Mouse (Mus musculus) layer of hippocampus, postnatal 25 days (tissue): ENCODE measurements around the gene Kcnq5. TPM values are rescaled to one million over a fixed set of nuclear protein-coding genes. Genes with fewer than 3 reads are reported as not detected.
"Not testable (repeated sequence)": the region's sequence is repeated elsewhere in the genome, so short reads cannot be mapped to it uniquely, and the experiment has no call there.

Experiments used
- DNase-seq, 2 experiments: peaks; one replicate each; pipeline ENCODE4 v3.0.0; 2022; ENCODE audit warnings: mixed read lengths in 2 of 2, low spot score in 1 of 2; ENCODE audit errors: extremely low spot score in 1 of 2
- total RNA-seq, 2 experiments: library from RNA; stranded (reverse); gene quantifications; 2 replicates each; pipeline ENCODE4 v1.2.3; 2021

Kcnq5 gene
- total RNA-seq, 2 experiments from 2014 or later = 56.7 to 57.3 TPM

DNA sequence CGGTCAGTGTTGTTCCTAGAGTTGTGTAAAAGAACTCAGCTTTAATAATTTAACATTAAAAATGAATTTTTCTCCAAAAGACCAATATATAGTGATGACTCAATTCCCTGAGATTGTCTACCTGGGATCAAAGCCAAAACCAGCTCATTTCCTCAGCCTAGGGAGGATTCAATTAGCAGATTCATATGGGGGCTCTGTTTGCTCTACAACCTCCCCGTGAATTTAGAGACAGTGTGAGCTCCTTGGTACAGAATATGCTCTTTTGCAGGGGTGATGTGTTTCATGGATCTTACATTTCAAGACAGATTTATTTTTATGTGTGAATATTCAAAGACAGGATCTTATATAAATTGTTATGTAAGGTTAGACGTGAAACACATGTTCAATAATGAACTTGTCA is 284.9 kb downstream of the Kcnq5 start:
- no peak for DNase-seq

DNA sequence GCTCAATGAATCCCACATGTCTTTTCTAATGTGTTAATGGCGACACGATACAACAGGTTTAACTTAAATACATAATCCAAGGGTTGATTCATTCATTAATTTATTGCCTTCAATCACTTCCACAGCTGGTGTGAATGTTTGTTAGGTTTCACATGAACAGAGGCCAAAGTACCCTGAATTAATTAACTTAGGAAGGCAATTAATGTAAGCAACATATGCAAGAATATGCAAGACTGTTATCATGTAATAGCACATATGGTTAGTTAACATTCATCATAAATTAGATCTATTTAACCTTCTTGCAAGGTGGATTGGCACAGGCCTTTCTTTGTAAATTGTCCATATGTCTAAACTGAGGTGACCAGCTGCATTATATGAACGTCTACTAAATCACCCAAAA is 300.9 kb downstream of the Kcnq5 start:
- DNase-seq = no peak

DNA sequence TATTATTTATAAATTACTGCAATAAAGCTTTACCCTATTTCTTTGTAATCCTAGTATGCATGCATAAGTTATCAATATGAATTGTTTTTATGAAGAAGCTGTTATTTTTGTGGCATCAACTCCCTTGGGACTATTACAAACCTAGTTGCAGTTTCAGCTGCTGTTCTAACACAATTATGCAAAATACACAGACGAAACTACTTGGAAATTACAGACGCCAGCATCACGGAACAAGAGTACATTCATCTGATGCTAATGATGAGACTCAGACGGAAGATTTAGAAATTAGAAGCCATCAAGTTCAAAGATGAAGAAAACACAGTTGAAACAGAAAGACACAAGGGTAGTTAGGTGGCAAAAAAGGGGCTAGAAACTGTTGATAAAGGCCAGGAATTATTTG is 310.9 kb downstream of the Kcnq5 start:
- no peak for DNase-seq

DNA sequence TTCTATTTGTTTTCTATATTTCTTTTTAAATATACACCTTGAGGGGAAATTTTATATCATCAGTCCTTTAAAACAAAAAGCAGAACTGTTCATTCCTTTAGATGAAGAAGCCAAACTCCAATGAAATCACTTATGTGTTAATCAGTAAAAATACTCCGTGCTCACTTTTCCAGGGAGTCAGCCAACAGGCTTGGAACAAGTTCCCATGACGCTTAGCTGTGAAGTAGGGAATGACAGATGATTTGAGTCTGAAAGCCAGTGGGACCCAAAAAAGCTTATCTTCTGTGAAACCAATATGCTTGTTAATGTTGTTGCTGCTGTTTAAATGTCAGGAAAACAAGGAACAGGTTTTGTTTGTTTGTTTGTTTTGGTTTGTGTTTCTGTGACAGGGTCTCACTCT is 326.3 kb downstream of the Kcnq5 start:
- no peak for DNase-seq

DNA sequence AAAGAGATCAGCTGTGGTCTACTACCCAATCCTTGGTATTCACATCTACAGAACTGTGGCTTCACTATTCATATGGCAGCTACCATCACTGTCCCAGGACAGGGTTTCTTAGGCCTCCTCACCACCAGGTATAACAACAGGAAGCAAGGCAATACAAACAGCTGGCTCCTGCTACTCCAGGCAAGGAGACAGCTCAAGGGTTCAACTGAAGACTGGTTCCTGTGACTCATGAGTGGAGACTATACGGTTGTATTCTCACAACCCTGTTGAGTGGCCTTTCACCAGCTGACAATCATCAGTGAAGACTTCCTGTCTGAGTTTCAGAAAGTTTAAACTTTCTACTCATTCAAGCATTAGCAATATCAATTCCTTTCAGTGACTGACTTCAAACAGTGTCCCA is 327.7 kb downstream of the Kcnq5 start:
- no peak for DNase-seq

DNA sequence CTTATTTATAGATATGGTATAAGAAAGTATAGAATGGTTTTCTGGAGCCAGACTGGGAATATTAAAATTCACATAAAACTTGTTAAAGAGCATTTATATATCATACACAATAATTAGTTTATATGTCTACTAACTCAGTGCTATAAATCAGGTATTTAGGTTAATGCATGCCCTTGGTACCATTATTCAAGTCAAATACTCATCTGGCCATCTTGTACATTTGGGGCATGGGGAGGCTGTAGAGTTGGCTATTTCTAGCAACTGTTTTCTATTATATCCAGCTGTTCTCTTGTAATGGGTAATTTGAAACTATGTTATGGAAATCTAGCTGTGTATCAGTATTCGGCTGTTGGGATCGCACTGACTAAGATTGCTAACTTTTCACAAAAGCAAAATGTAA is 339.3 kb downstream of the Kcnq5 start:
- no peak for DNase-seq

DNA sequence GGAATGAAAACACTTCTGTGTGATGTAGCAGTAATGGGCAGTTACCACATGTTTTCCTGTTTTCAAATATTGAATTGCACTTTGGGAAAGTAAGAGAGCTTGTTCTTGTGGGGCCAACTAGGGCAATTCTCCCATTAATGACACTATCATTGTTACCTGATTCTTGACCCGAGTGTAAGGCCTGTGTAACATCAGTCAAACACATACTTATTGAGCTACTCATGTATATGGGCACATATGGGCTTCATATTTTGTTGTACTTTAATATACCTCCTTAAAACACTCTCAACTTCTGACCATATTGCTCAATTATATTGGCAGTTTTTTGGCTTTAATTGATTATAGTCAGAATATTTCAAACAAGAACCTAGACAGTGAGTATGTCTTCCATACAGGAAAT is 339.7 kb downstream of the Kcnq5 start:
- no peak for DNase-seq

DNA sequence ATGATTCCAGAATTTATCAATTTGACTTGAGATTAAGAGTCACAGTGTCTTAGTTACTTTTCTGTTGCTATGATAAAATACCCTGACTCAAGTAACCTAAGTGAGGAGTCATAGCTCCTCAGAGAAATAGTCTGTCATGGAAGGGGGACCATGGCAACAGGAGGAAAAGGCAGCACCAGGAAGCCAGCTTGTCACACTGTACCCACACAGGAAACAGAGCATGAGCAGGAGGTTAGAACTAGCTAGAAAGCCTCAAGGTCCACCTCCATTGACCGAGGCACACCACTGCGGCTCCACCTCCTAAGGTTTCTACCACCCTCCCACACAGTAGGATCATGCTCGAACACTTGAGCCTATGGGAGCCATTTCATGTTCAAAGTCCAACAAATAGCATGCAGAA is 343.0 kb downstream of the Kcnq5 start:
- DNase-seq = no peak

DNA sequence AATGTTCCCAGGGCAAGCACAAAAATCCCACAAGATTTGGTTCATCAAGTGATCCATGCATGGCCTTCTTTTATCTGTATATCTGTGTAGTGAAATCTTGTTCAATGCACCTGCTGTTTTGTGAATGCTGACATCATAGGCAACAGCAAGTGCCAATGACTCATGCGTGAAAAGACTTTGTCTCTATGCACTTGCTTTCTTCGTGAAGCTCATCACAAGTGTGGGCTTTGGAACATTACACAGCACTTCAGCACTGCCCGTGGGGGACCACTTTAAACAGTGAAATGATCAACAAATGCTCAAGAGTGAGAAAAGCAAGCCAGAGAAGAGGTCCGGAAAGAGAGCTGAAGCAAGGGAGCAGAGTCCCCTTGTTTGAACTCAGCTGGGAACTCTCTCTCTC is 345.1 kb downstream of the Kcnq5 start:
- DNase-seq = no peak

DNA sequence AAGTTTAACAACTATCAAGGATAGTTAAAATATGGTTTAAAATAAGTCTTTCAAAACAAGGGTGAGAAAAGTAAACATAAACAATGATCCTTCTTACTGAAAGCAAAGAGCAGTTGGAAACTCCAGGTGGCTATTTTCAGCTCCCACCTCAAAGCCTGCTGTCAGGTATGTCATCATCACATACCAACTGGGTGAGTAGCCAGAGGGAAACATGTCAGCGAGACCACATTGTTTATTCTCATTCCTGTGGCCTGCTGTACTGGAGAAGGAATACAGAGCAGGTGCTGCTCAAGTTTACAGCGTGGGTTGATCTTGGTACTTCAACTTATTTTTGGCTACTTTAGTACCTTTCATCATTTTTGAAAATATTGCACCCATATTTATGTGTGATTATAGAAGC is 347.8 kb downstream of the Kcnq5 start:
- DNase-seq = no peak

DNA sequence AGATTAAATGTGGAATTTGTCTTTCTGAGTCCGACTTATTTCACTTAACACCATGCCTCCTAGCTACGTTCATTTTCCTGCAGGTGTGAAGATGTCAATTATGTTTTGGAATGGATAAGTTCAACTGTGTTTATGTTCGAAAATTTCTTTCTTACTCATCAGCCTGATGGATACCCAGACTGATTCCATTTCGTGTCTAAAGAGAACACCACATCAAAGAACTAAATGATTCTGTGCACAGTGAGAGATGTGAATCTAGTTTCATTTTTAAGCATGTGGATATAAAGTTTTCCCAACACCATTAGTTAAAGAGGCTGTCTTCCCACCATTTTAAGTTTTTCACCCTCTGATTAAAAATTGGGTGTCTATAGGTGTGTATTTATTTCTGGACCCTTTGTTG is 357.7 kb downstream of the Kcnq5 start:
- no peak for DNase-seq

DNA sequence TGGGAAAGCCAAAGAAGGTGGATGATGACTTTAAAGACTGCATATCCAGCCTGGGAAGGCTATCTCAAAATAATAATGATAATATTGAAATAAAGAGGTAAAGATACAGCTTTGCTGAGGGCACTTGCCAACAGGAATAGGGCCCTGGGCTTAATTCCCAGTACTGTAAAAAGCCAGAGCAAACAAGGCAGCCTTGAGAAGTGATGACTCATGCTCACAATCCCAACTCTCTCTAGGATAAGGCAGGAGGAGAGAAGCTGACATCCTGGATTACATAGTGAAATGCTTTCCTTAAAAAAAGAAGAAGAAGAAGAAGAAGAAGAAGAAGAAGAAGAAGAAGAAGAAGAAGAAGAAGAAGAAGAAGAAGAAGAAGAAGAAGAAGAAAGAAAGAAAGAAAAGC is 359.2 kb downstream of the Kcnq5 start:
- no peak for DNase-seq

DNA sequence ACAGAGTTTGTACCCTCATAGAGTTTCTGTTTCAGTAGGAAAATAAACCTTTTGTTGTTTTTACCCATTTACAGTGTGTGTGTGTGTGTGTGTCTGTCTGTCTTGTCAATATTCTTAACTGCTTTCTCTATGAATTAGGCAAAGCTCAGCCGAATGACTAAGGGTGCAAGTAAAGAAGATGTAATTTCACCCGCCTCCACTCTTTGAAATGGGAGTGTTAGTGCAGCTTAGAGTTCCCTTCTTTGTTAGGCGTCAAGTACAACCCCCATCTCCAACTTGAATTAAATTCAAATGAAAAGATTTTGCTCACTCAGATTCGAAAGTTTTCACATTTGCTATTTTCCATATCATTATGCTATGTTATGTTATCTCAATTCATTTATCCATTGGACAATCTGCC is 361.1 kb downstream of the Kcnq5 start:
- no peak for DNase-seq

DNA sequence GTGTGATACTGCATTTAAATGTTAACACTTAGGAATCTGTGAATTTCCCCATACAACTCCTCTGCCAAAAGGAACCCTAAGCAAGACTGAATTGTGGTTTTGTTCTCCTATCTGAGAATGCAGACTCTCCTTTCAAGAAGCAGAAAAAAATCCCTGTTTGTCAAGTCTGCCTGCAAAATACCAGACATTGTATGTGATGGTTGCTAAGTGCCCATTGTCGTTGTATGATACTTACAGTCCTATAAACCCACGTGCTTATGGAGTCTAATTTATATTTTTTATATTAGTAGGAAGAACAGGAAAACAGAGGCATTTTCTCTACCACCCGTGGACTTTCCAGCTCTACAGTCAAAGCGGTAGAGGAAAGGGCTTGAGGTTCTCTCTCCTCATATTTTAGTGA is 367.9 kb downstream of the Kcnq5 start:
- no peak for DNase-seq

DNA sequence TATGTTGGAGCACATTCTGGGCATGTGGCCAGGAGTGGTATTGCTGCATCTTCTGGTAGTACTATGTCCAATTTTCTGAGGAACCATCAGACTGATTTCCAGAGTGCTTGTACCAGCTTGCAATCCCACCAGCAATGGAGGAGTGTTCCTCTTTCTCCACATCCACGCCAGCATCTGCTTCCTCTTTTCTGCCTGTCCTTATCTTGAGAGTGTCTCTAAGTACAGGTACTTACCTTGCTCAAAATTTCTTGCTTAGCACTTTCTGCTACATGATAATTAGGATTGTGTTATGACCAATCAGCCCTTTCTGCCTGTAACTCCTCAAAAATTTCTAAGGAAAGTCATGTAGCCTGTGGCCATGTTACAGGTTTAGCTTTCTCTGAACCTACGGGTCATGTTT is 394.3 kb downstream of the Kcnq5 start:
- DNase-seq = not testable (repeated sequence)

DNA sequence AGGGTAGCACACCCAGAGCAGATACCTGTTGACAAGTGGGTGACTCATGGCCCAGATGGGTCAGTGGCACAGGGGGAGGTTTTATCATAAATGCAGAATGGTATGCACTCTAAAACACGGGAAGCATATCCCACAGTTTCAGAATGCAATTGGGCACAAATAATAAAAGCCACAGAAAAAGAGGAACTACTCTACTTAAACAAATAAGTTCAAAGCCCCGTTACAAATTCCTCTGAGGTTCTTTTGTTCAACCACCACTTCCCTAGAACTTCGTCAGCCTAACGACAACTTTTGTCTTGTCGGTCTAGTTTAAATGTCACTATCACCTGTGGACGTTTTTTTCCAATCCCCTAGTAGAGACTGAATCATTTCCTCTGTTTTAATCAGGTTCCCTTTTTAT is 407.1 kb downstream of the Kcnq5 start:
- DNase-seq = no peak

DNA sequence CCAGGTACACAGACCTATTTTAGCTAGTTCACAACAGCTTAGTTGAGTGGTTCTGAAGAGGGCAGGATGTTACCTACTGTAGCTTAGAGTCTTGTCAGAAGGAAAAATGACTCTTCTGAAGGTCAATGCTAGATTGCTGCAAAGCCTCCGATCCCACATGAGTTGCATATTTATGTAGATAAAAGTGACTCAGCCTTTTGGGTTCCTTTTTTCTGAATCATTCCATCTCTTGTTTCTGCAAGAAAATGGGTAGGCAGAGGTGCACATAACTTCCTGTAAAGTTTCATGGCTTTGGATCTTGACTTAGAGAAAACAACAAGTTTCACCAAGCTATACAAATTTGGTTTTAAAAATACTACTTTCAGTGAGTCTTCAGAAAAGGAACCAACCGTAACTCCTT is 409.0 kb downstream of the Kcnq5 start:
- no peak for DNase-seq

DNA sequence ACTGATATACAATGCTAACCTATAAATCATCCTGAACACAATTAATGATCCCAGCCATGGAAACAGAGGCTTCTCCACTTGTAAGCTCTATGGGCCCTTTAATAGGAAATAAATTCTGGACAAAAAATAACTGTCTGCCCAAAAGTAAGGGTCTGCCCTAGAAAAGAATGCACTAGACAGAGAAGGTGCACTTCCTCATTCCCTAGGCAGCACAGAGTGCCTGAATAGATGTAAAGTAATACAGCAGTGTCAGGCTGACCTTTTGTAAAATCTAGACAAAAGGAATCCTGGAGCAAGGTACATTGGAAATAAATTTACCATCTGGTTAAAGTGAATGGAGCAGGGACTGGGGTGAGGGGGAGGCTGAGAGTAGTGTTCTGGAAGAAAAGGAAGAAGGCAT is 417.8 kb downstream of the Kcnq5 start:
- DNase-seq = no peak

DNA sequence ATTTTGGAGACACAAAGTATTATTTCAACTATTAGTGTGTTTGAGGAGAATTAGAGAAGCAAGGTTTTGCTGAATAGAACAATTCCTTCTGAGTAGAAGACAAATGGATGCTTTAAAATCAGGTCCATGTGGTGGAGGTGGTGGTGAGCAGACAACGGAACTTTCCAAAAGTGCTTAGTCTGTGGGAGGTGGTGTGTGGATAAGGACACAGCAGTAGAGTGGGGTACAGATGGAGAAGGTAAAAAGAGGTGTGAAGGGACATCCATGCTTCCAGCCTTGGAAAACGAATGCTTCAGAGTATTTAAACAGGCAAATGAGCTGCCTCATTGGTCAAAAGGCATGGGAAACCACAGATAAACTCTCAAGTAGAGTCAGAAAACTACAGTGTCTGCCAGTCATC is 422.3 kb downstream of the Kcnq5 start:
- no peak for DNase-seq

DNA sequence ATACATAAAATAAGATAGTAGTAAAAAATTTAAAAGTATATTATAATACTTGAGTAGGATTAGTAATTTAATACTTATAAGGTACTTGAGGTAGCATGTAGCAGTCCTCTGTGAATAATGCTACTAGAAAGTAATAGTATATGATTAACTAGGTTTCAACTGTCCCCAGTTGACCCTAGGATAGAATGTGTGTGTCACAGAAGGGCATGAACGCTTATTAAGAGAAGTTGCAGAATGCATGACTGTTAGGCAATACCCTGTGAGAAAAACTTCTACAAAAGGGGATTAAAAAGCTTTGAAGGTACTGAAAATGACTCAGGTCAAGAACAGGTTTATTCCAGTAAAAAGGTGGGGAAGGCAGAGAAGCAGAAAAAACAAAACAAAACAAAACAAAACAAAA is 430.9 kb downstream of the Kcnq5 start:
- DNase-seq = no peak

DNA sequence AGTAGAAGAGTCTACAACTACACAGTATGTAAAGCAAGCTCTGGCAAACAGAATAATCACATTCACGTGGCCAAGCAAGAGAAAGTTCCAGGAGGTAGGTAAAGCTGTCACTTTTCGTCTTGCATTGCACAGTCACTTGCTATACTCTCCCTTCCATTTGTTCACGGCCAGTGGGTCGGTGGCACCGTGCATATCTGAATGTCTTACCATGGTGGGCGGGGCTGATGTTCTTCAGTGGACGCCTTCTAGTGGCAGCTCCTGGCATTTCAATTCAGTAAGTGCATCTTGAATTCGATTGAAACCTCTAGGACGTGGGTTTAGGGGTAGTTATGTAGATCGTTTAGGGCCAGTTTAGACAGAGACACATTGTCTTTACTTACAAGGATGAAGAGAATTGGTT is 439.7 kb downstream of the Kcnq5 start:
- DNase-seq = no peak

DNA sequence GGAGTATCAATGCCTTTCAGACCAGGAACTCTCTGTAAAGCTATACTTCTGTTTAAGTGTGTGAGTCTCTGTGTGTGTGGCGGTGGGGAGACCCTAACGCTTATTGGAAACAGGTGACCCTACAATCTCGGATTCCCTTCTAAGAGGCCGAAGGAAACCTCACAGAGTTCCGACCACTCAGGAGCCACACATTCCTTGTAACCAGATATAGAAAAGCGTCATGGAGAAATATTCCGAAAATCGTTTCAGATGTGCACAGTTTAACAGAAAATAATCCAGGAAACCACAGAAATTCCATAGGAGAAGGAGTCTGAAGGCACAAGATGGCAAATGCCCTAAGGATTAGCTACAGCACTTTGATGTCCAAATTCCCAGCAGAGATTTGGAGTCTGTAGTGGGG is 440.3 kb downstream of the Kcnq5 start:
- no peak for DNase-seq

DNA sequence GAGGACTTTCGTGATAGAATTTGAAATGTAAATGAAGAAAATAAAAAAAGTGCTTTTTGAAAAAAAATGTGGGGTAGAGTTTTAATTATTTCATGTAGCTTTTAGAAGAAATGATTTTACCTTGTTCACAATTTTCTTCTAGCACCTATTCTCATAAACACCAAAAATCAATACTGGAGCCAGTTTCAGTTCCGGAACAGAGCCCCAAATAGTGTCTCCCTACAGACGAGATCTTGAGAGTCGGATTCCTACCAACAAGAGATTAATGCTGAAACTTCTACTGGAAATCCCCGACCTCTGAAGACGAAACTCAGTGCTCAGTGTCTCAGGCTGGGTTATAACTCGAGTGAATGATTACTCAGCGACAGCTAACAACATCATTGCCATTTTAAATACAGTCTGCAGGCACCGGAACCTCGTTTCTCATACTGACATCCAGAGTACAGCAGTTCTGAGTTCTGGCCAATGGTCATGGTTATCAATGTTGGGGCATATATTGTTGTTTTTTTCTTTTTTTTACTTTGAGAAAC is 441.6 kb downstream of the Kcnq5 start:
- DNase-seq = no peak
